Mouse (Mus musculus) kidney, embryonic 16.5 days (tissue): ENCODE measurements around the gene Pyurf. TPM values are rescaled to one million over a fixed set of nuclear protein-coding genes. Genes with fewer than 3 reads are reported as not detected.

Source experiments
- ATAC-seq: fragments of 200-750 bp; cut with Nextera tagmentation; 2 replicates; pipeline ENCODE4 v1.8.0; 2017; ENCODE audit warnings: moderate TSS enrichment; ENCODE audit not compliant: low FRiP score, low TSS enrichment
- H3K27ac ChIP-seq: fragments of 300-500 bp; sonication (generic); 2 replicates; pipeline ENCODE4 v1.5.1; 2014; ENCODE audit warnings: low read length
- H3K27me3 ChIP-seq: fragments of 300-500 bp; sonication (generic); 2 replicates; pipeline ENCODE4 v1.6.1; 2014; ENCODE audit warnings: low read length, control low read depth, mixed read lengths; ENCODE audit not compliant: insufficient read depth
- H3K36me3 ChIP-seq: fragments of 300-500 bp; sonication (generic); 2 replicates; pipeline ENCODE4 v1.6.1; 2014; ENCODE audit warnings: low read length, control low read depth, mixed read lengths; ENCODE audit not compliant: insufficient read depth
- H3K4me1 ChIP-seq: fragments of 300-500 bp; sonication (generic); 2 replicates; pipeline ENCODE4 v1.6.1; 2014; ENCODE audit warnings: low read length, control low read depth, mixed read lengths; ENCODE audit not compliant: insufficient read depth
- H3K4me2 ChIP-seq: fragments of 300-500 bp; sonication (generic); replicated peaks from 2 replicates; pipeline ENCODE4 v1.6.1; 2014; ENCODE audit warnings: low read depth, low read length
- H3K4me3 ChIP-seq: fragments of 300-500 bp; sonication (generic); 2 replicates; pipeline ENCODE4 v1.5.1; 2014; ENCODE audit warnings: mild to moderate bottlenecking, low read length
- H3K9ac ChIP-seq: fragments of 300-500 bp; sonication (generic); replicated peaks from 2 replicates; pipeline ENCODE4 v1.6.1; 2014; ENCODE audit warnings: low read length
- H3K9me3 ChIP-seq: fragments of 300-500 bp; sonication (generic); 2 replicates; pipeline ENCODE4 v1.6.1; 2016; ENCODE audit warnings: low read length, control low read depth
- WGBS: fragments of 180-500 bp; shearing (Covaris S2); extraction: QIAGEN DNeasy Blood & Tissue Kit; methylation state at CpG from one replicate; pipeline ENCODE4 v1.1.7; 2014; 5-methylcytosine and 5-hydroxymethylcytosine counted together
- polyA plus RNA-seq: library from polyadenylated mRNA; unstranded; fragments of >200 nt; fragmentation: Nextera tagmentation; extraction: Ambion mirVana; gene quantifications from 2 replicates; pipeline ENCODE4 v1.2.1, GENCODE M21; 2015

Gene Pyurf
- polyA plus RNA-seq: 25.3 and 26.4 TPM in 2 replicates

- peak within 1 kb of the TSS; percentile 81 for H3K4me2 ChIP-seq
- peaks cover 12% of the 10 kb centered on the region for H3K4me1 ChIP-seq
- 0% methylated on average over 52 of the region's 52 CpGs for WGBS
- H3K9me3 ChIP-seq: peaks cover 7% of the 10 kb centered on the region
- peak within 1 kb of the TSS; percentile 99 for H3K27ac ChIP-seq
- peaks cover 23% of the 10 kb centered on the region for H3K36me3 ChIP-seq
- H3K4me3 ChIP-seq: peak within 1 kb of the TSS; percentile 83
- H3K9ac ChIP-seq: peak within 1 kb of the TSS; percentile 91
- H3K27me3 ChIP-seq: no peaks in the 10 kb centered on the region
- peak; percentile 99 for ATAC-seq
These were observed at the start of gene Pyurf for GRCm38 (mm10) chr6:57691467-57692261. Gene Pyurf, minus strand, starts transcription at chr6:57692078.

GRCm38 (mm10) chr6:57721347-57721746 is 29.5 kb upstream of the Pyurf start:
- H3K9me3 ChIP-seq: no peaks in the 10 kb centered on the region
- no peak for ATAC-seq
- peaks cover 9% of the 10 kb centered on the region for H3K36me3 ChIP-seq
- no peaks in the 10 kb centered on the region for H3K4me1 ChIP-seq
- 96% methylated on average over 1 of the region's 1 CpGs for WGBS
- H3K4me3 ChIP-seq: no peak overlapping the region
- H3K27ac ChIP-seq: no peak overlapping the region
- H3K27me3 ChIP-seq: no peaks in the 10 kb centered on the region
- H3K4me2 ChIP-seq: no peak overlapping the region
- H3K9ac ChIP-seq: no peak overlapping the region

GRCm38 (mm10) chr6:57711726-57712125 is 19.8 kb upstream of the Pyurf start:
- Histone ChIP-seq H3K27me3 (no peaks in the 10 kb centered on the region), H3K36me3 (peaks cover 4% of the 10 kb centered on the region; the same call in 1 of the 2 replicates), H3K4me3 (no peak overlapping the region), H3K4me1 (no peaks in the 10 kb centered on the region), H3K4me2 (no peak overlapping the region), H3K9ac (no peak overlapping the region), H3K27ac (no peak overlapping the region), H3K9me3 (no peaks in the 10 kb centered on the region)
- peak; percentile 42; the same call in 1 of the 2 replicates for ATAC-seq
- WGBS: 6% methylated on average over 1 of the region's 1 CpGs

GRCm38 (mm10) chr6:57706721-57707120 is 14.8 kb upstream of the Pyurf start:
- 100% methylated on average over 1 of the region's 1 CpGs for WGBS
- Histone ChIP-seq H3K36me3 (no peaks in the 10 kb centered on the region), H3K4me1 (peaks cover 8% of the 10 kb centered on the region), H3K9ac (no peak overlapping the region), H3K27me3 (no peaks in the 10 kb centered on the region), H3K27ac (no peak overlapping the region), H3K9me3 (no peaks in the 10 kb centered on the region), H3K4me2 (no peak overlapping the region), H3K4me3 (no peak overlapping the region)
- ATAC-seq: no peak

GRCm38 (mm10) chr6:57703703-57704102 is 11.8 kb upstream of the Pyurf start:
- ATAC-seq: peak; percentile 29; the same call in 1 of the 2 replicates
- 26% methylated on average over 2 of the region's 2 CpGs for WGBS
- Histone ChIP-seq H3K36me3 (no peaks in the 10 kb centered on the region), H3K27me3 (no peaks in the 10 kb centered on the region), H3K4me1 (peaks cover 10% of the 10 kb centered on the region), H3K4me2 (peak overlapping the region; percentile 78), H3K27ac (peak overlapping the region; percentile 98; the same call in 1 of the 2 replicates), H3K4me3 (peak overlapping the region; percentile 89), H3K9ac (peak overlapping the region; percentile 94), H3K9me3 (no peaks in the 10 kb centered on the region)

- Histone ChIP-seq H3K9me3 (no peaks in the 10 kb centered on the region), H3K4me3 (peak overlapping the region; percentile 89), H3K36me3 (no peaks in the 10 kb centered on the region), H3K4me1 (peaks cover 10% of the 10 kb centered on the region), H3K9ac (peak overlapping the region; percentile 94), H3K4me2 (peak overlapping the region; percentile 78), H3K27ac (peak overlapping the region; percentile 98), H3K27me3 (no peaks in the 10 kb centered on the region)
- WGBS: under 1% methylated on average over 59 of the region's 59 CpGs
- peak; percentile 99 for ATAC-seq
These were observed 11.0 kb upstream of the Pyurf start for GRCm38 (mm10) chr6:57702743-57703499.

- H3K9me3 ChIP-seq: no peaks in the 10 kb centered on the region
- ATAC-seq: peak; percentile 27
- peak within 1 kb of the TSS; percentile 94 for H3K9ac ChIP-seq
- H3K27me3 ChIP-seq: no peaks in the 10 kb centered on the region
- peak within 1 kb of the TSS; percentile 78 for H3K4me2 ChIP-seq
- H3K4me3 ChIP-seq: peak within 1 kb of the TSS; percentile 89
- 0% methylated on average over 10 of the region's 10 CpGs for WGBS
- no peaks in the 10 kb centered on the region for H3K36me3 ChIP-seq
- H3K27ac ChIP-seq: peak within 1 kb of the TSS; percentile 98
- peaks cover 10% of the 10 kb centered on the region for H3K4me1 ChIP-seq
These were observed 10.5 kb upstream of the Pyurf start, which contains the start of gene Lancl2 for GRCm38 (mm10) chr6:57702376-57702742. Gene Lancl2, plus strand, starts transcription at chr6:57702540.

- no peak for ATAC-seq
- 69% methylated on average over 4 of the region's 4 CpGs for WGBS
- H3K4me2 ChIP-seq: peak overlapping the region; percentile 78; the same call in 1 of the 2 replicates
- no peak overlapping the region for H3K9ac ChIP-seq
- H3K27me3 ChIP-seq: no peaks in the 10 kb centered on the region
- no peaks in the 10 kb centered on the region for H3K36me3 ChIP-seq
- H3K4me1 ChIP-seq: peaks cover 10% of the 10 kb centered on the region
- H3K9me3 ChIP-seq: no peaks in the 10 kb centered on the region
- no peak overlapping the region for H3K27ac ChIP-seq
- H3K4me3 ChIP-seq: no peak overlapping the region
These were observed 9.8 kb upstream of the Pyurf start for GRCm38 (mm10) chr6:57701686-57702085.

GRCm38 (mm10) chr6:57693116-57693515 is 1.2 kb upstream of the Pyurf start:
- Histone ChIP-seq H3K27me3 (no peaks in the 10 kb centered on the region), H3K36me3 (peaks cover 14% of the 10 kb centered on the region), H3K9ac (no peak overlapping the region), H3K27ac (no peak overlapping the region), H3K4me3 (no peak overlapping the region), H3K4me2 (no peak overlapping the region), H3K9me3 (peaks cover 4% of the 10 kb centered on the region; the same call in 1 of the 2 replicates), H3K4me1 (peaks cover 12% of the 10 kb centered on the region)
- no peak for ATAC-seq
- 70% methylated on average over 3 of the region's 3 CpGs for WGBS
